Mouse (Mus musculus): Measurements from ENCODE around the gene Bub1b.

The Bub1b gene

GRCm38 (mm10) chr2:118667181-118667580 is 69.2 kb downstream of the Bub1b start:
- DNase-seq, result no peak

GRCm38 (mm10) chr2:118669245-118669644 is 71.2 kb downstream of the Bub1b start:
- DNase-seq, result peak; percentile 33 to 58

- DNase-seq, result peak in 1 of 2 experiments; percentile 35
Measured at GRCm38 (mm10) chr2:118669785-118670184, 71.8 kb downstream of the Bub1b start.

GRCm38 (mm10) chr2:118671728-118672127 is 73.7 kb downstream of the Bub1b start:
- DNase-seq, result no peak

GRCm38 (mm10) chr2:118673686-118674465 is 75.9 kb downstream of the Bub1b start:
- no peak for DNase-seq

GRCm38 (mm10) chr2:118674500-118674899 is 76.5 kb downstream of the Bub1b start:
- no peak for DNase-seq

GRCm38 (mm10) chr2:118676839-118677741 is 79.1 kb downstream of the Bub1b start:
- DNase-seq, result peak; percentile 53 to 56

- no peak for DNase-seq
Measured at GRCm38 (mm10) chr2:118677817-118678216, 79.8 kb downstream of the Bub1b start.

GRCm38 (mm10) chr2:118679577-118679976 is 81.6 kb downstream of the Bub1b start:
- no peak for DNase-seq

- no peak for DNase-seq
Measured at GRCm38 (mm10) chr2:118680926-118681325, 82.9 kb downstream of the Bub1b start.

GRCm38 (mm10) chr2:118682544-118683260 is 84.7 kb downstream of the Bub1b start:
- DNase-seq, result no peak

- no peak for DNase-seq
Measured at GRCm38 (mm10) chr2:118685088-118685487, 87.1 kb downstream of the Bub1b start.

- DNase-seq, result no peak
Measured at GRCm38 (mm10) chr2:118686693-118687092, 88.7 kb downstream of the Bub1b start.

GRCm38 (mm10) chr2:118687791-118688190 is 89.8 kb downstream of the Bub1b start:
- no peak for DNase-seq

- no peak for DNase-seq
Measured at GRCm38 (mm10) chr2:118689875-118690274, 91.9 kb downstream of the Bub1b start.
